Mouse (Mus musculus): ENCODE data around the gene Troap. TPM values are rescaled to one million over a fixed set of nuclear protein-coding genes. Genes with fewer than 3 reads are reported as not detected.

Gene Troap
- total RNA-seq (2021) = 1 to 10 TPM; 1.1 to 1.6 TPM
- long read RNA-seq, experiment 1, partial matches to known transcripts = 1 of 1 reads
- long read RNA-seq, experiment 1, other reads (novel, unspliced or antisense) = 0 of 1 reads
- long read RNA-seq, experiment 2, partial matches to known transcripts = 0 of 1 reads
- long read RNA-seq, experiment 2, other reads (novel, unspliced or antisense) = 0 of 1 reads

DNA sequence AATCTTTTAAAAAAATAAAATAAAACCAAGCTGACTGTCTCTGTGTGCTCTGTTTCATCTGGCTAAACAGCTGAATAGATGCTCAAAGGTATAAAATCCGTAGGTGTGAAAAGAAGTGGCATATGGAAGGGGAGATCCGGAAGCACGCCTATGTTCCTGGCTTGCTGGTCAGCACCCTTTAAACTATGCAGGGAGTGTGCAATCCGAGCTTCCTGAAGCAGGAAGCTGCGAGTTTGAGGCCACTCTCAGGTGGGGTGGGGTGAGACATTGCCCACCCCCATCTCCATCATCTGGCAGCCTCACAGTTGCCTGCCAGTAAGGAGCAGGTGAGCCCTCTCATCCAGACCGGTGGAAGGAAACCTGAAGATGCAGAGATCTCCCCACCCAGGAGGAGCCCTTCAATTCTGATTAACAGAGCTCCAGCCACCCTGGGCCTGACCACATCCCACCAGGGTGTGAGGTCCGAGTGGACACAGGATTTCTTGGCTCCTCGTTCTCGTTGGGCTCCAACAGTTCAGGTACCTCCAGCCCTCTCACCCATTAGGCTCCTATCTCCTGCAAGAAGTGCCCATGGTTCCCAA is at the start of gene Troap:
Gene Troap, plus strand, starts transcription at position 557 of the 581 bp plus-strand sequence.
- no peak for DNase-seq

DNA sequence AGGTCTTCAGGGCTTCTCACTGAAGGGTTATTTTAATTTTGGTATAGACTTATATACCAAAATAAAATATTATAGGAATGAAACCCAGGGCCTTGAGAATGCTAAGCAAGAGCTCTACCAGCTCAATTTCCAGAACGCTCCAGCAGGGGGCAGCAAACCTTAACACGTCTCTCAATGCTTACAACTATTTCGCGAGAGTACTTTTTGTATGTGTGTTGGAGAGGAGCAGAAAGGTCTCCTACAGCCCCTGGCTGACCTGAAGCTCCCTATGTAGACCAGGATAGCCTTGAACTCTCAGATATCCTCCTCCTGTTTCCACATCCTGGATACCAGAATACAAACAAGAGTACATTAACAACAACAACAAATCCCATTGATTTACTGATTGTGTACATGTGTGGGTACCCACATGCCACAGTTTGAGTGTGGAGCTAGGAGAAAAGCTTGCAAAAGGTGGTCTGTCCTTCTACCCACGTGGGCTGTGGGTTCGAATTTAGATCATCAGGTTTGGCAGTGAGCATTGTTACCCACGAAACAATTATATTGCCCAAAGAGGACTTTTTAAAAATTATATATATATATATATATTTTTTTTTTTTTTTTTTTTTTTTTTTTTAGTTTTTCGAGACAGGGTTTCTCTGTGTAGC is 49.6 kb upstream of the Troap start:
- peak; percentile 86 to 89 for DNase-seq

- DNase-seq = no peak
These were observed 49.0 kb upstream of the Troap start for GRCm38 (mm10) chr15:99025414-99025813.

- DNase-seq = peak; percentile 32 to 41
These were observed 48.1 kb upstream of the Troap start for GRCm38 (mm10) chr15:99026259-99026658.

- DNase-seq = no peak
These were observed 47.3 kb upstream of the Troap start for GRCm38 (mm10) chr15:99027116-99027515.

DNA sequence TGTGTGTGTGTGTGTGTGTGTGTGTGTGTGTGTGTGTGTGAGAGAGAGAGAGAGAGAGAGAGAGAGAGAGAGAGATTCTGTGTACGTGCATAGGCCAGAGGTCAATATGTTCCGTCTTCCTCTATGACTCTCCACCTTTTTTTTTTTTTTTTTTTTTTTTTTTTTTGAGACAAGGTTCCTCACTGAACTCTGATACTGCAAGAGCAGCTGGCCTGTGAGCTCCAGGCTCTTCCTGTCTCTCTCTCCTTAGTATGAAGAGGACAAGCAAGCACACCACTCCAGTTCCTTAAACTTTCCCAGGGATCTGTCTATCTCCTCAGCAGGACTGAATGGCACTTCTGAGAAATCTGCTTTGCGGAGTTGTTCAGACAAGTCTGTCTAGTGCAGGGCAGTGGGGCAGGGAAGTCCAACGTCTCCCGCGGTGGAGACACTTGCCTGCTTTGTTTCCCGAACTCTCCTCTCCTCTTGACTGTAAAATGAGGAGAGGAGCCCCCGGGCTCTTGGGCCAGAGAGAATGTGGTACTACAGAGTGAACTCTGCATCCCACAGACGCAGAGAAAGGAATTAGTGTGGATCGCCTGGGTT is 45.4 kb upstream of the Troap start:
- DNase-seq = no peak

- DNase-seq = peak; percentile 97 to 98
These were observed 44.5 kb upstream of the Troap start, which contains the start of gene Tuba1c for GRCm38 (mm10) chr15:99029619-99030584. TSS of gene Tuba1c (plus strand) at chr15:99029891.

GRCm38 (mm10) chr15:99030585-99031387 is 43.6 kb upstream of the Troap start:
- DNase-seq = peak; percentile 86

DNA sequence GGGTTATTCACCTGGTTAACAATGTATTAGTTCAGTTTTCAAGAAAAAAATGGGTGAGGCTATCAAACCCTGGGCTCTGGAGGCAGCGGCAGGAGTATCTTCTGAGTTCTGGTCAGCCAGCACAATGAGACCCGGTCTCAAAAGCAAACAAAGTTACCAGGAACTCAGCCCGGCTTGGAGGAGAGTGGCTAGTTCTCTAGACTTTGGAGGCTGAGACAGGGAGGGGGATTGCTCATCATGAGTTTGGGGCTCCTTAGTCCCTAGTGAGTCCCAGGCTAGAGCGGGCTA is 43.0 kb upstream of the Troap start:
- DNase-seq = no peak

GRCm38 (mm10) chr15:99032041-99032725 is 42.2 kb upstream of the Troap start:
- no peak for DNase-seq

- DNase-seq = peak; percentile 56 to 61
These were observed 41.6 kb upstream of the Troap start for GRCm38 (mm10) chr15:99032726-99033250.

DNA sequence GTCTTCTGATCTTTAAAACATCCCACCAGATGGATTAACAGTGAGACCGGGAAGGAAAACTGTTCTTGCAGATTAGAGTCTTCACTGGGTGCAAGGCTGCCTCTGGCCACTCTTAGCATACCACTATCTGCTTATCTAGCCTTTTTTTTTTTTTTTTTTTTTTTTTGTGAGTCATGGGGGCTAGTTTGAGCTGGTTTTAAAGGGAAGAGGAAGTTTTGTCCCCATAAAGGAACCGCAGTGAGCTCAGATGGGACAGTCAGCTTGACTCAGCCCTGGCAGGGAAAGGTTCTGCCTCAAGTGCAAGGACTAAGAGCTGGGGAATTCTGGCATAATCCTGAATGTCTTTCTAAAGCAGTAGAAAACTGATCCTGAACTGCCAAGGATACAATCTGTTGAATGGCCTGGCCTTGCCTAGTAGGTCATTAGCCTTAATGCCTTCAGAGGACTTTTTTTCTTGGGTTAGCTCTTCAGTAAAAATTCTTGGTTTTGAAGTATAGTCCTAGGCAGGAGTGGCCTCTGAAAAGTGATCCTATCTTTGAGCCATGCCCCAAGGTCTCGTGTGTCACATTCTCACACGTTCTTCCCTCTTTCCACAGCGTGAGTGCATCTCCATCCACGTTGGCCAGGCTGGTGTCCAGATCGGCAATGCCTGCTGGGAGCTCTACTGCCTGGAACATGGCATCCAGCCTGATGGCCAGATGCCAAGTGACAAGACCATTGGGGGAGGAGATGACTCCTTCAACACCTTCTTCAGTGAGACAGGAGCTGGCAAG is 40.7 kb upstream of the Troap start:
- DNase-seq = peak; percentile 71 to 72

DNA sequence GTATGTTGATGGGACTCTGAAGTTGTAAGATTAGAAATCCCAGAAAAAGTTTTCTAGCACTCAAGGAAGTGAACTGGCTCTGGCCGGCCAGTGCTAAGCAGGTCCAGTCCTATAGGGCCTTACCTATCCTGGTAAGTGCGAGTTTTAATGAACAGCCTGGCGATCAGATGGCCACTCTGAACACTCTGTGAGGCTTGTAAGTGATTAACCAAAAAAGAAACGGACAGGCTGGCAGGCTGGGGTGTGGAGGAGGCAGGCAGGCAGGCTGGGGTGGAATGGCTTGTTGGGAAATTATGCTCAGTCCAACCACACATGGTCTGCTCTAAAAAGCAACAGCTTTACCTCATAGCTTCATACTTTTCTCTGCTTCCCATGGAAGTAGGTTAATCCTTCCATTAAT is 38.9 kb upstream of the Troap start:
- no peak for DNase-seq

GRCm38 (mm10) chr15:99036249-99036905 is 38.0 kb upstream of the Troap start:
- peak in 1 of 2 experiments; percentile 42 for DNase-seq

- DNase-seq = no peak
These were observed 36.4 kb upstream of the Troap start for GRCm38 (mm10) chr15:99038025-99038424.

DNA sequence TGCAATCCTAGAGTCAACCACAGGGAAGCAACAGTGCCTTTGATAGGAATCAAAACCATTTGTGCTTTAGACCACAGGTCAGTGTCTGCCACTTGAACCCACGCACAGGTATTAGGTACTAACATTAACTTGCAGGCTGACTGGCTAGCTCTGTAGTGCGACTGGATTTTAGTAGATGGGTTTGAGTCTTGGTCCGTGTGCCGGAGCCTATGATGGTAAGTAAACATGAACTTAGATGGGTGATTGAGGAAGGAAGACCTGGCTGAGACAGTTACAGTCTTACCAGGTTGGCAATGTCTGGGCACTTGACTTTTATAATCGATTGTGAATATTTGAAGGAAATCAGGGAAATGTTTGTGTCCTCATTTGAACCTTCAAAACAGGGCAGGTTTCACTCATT is 35.6 kb upstream of the Troap start:
- DNase-seq = no peak

GRCm38 (mm10) chr15:99039306-99039705 is 35.1 kb upstream of the Troap start:
- no peak for DNase-seq

DNA sequence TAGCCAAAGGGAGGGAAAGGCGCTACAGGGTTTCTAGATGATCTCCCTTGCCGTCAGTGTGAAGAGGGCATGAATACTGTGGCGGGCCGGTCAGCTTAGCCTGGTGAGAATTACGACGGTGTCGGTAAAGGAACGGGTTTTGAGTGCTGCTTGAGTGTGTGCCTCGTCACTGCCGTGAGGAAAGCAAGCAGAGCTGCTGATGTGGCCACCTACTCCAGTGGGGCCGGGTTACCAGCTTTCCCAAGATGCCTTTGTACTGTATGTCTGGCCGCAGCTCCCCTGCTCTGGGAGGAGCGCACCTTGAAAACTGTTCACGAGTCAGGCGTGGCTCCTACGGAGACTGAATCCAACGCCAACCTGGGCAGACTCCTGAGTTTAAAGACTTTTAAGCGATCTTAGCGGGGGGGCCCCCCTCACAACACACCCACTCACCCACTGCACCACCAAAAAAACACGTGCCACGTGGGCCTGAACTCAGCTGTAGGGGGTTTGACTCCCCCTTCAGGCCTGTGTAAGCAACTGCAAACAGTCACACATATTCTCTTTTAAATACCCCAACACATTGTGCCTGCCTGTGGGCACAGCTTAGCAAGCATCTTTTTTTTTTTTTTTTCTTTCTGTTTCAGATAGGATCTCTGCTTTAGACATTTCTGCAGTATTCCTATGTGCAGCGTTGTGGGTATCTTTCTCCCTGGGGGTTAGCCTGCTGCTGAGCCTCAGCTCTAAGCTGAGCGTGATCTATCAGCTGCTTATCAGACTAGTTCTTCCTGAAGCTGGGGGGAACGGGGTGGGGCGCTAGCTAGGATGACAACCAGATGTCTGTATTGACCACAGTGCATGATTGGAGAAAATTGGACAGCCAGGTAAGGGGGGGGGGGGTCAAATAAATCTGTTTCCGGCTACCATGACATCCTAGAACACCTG is 34.1 kb upstream of the Troap start:
- DNase-seq = no peak

Measured in adrenal gland, postnatal 36 days (tissue).